13 mouse cellular contexts compared by ENCODE assay signal in genomic region chr4:103011823-103012222, GRCm38 (mm10). TPM values are rescaled to one million over a fixed set of nuclear protein-coding genes. Genes with fewer than 3 reads are reported as not detected.
A peak's percentile ranks its signal among the peaks of the same experiment; 100 is the strongest.
DNase-seq lines count a peak whose midpoint lies in the region; ATAC-seq and TF ChIP-seq lines count a peak whose summit lies in the region.
"Had no signal": no experiment of that assay in that cellular context is flagged by ENCODE, and none has a peak within 500 bp of the region (broad histone marks: within the 10 kb centered on the region; RNA-seq: fewer than 3 reads in every experiment).

No protein-coding gene starts in this region.

- H3K4me3 ChIP-seq in forebrain, embryonic 13.5 days = no peak overlapping the region
- H3K4me3 ChIP-seq in forebrain, embryonic 10.5 days = no peak overlapping the region
- H3K4me3 ChIP-seq in neural tube, embryonic 13.5 days = no peak overlapping the region
- no peak overlapping the region for H3K4me3 ChIP-seq in hindbrain, embryonic 16.5 days (ENCODE audit: low read length)
- no peak overlapping the region for H3K4me3 ChIP-seq in lung, postnatal 0 days (ENCODE audit: low read depth, low read length)

- H3K36me3 ChIP-seq in forebrain, embryonic 13.5 days (ENCODE audit: poor library complexity, severe bottlenecking) = no peaks in the 10 kb centered on the region
- H3K36me3 ChIP-seq in forebrain, embryonic 10.5 days (replicated peaks) = no peaks in the 10 kb centered on the region
- H3K36me3 ChIP-seq in neural tube, embryonic 13.5 days = no peaks in the 10 kb centered on the region
- H3K36me3 ChIP-seq in hindbrain, embryonic 16.5 days (ENCODE audit: control insufficient read depth, insufficient read depth, low read length) = no peaks in the 10 kb centered on the region
- no peaks in the 10 kb centered on the region for H3K36me3 ChIP-seq in lung, postnatal 0 days (ENCODE audit: insufficient read depth, low read length)

- H3K9ac ChIP-seq in forebrain, embryonic 13.5 days = no peak overlapping the region
- no peak overlapping the region for H3K9ac ChIP-seq in neural tube, embryonic 13.5 days
- 0 out of 2 replicates have a peak overlapping the region, but pooled peaks have one; percentile 28 for H3K9ac ChIP-seq in hindbrain, embryonic 16.5 days (ENCODE audit: low read depth, low read length)
- no peak overlapping the region for H3K9ac ChIP-seq in lung, postnatal 0 days (replicated peaks; ENCODE audit: low read depth)

- no peaks in the 10 kb centered on the region for H3K9me3 ChIP-seq in forebrain, embryonic 13.5 days (replicated peaks)
- H3K9me3 ChIP-seq in forebrain, embryonic 10.5 days = no peaks in the 10 kb centered on the region
- no peaks in the 10 kb centered on the region for H3K9me3 ChIP-seq in neural tube, embryonic 13.5 days
- H3K9me3 ChIP-seq in hindbrain, embryonic 16.5 days (ENCODE audit: control insufficient read depth, low read length) = no peaks in the 10 kb centered on the region
- H3K9me3 ChIP-seq in lung, postnatal 0 days (ENCODE audit: low read length) = no peaks in the 10 kb centered on the region

- peak overlapping the region; percentile 40; the same call in 1 of the 2 replicates for H3K27ac ChIP-seq in forebrain, embryonic 13.5 days
- no peak overlapping the region for H3K27ac ChIP-seq in forebrain, embryonic 10.5 days
- H3K27ac ChIP-seq in neural tube, embryonic 13.5 days (replicated peaks) = 0 out of 2 replicates have a peak overlapping the region, but pooled peaks have one; percentile 53
- peak overlapping the region; percentile 16; the same call in 1 of the 2 replicates for H3K27ac ChIP-seq in hindbrain, embryonic 16.5 days (ENCODE audit: low read depth, low read length)
- no peak overlapping the region for H3K27ac ChIP-seq in lung, postnatal 0 days (ENCODE audit: low read length)

- peaks cover 21% of the 10 kb centered on the region for H3K4me1 ChIP-seq in forebrain, embryonic 13.5 days
- H3K4me1 ChIP-seq in forebrain, embryonic 10.5 days = peaks cover 32% of the 10 kb centered on the region
- H3K4me1 ChIP-seq in neural tube, embryonic 13.5 days (replicated peaks) = peaks cover 23% of the 10 kb centered on the region
- H3K4me1 ChIP-seq in hindbrain, embryonic 16.5 days (ENCODE audit: control insufficient read depth, insufficient read depth, low read depth, low read length) = peaks cover 8% of the 10 kb centered on the region
- H3K4me1 ChIP-seq in lung, postnatal 0 days (ENCODE audit: insufficient read depth, low read depth, low read length) = no peaks in the 10 kb centered on the region

- no peaks in the 10 kb centered on the region for H3K27me3 ChIP-seq in forebrain, embryonic 13.5 days
- no peaks in the 10 kb centered on the region for H3K27me3 ChIP-seq in forebrain, embryonic 10.5 days (ENCODE audit: poor library complexity, severe bottlenecking)
- no peaks in the 10 kb centered on the region for H3K27me3 ChIP-seq in neural tube, embryonic 13.5 days
- no peaks in the 10 kb centered on the region for H3K27me3 ChIP-seq in hindbrain, embryonic 16.5 days (replicated peaks; ENCODE audit: control insufficient read depth, insufficient read depth, low read length)
- H3K27me3 ChIP-seq in lung, postnatal 0 days (replicated peaks; ENCODE audit: insufficient read depth, low read length) = no peaks in the 10 kb centered on the region

- no peak for DNase-seq in forebrain, embryonic 10.5 days (ENCODE audit: extremely low spot score, low spot score)
- DNase-seq in neural tube, embryonic 10.5 days (ENCODE audit: extremely low spot score, low spot score) = no peak
- peak; percentile 72 for DNase-seq in thymus, postnatal 14 days
- DNase-seq in frontal cortex, postnatal 25 days (ENCODE audit: low spot score in 2 of 2) = no peak
- no peak for DNase-seq in lung, postnatal 0 days (ENCODE audit: low spot score)
- DNase-seq: cerebellum, adult 11-12 months; liver; lung, postnatal 36 days had no signal

- H3K4me2 ChIP-seq in forebrain, embryonic 13.5 days = no peak overlapping the region
- H3K4me2 ChIP-seq in neural tube, embryonic 13.5 days = 0 out of 2 replicates have a peak overlapping the region, but pooled peaks have one; percentile 13
- H3K4me2 ChIP-seq in hindbrain, embryonic 16.5 days (ENCODE audit: low read length) = peak overlapping the region; percentile 32; the same call in 1 of the 2 replicates
- no peak overlapping the region for H3K4me2 ChIP-seq in lung, postnatal 0 days (replicated peaks; ENCODE audit: low read depth, low read length)

- no peak for TF ChIP-seq CTCF in lung, postnatal 0 days (IDR thresholded peaks at IDR 0.05)

- 36% methylated on average over 7 of the region's 7 CpGs for WGBS in forebrain, embryonic 13.5 days
- WGBS in forebrain, embryonic 10.5 days = 46% methylated on average over 7 of the region's 7 CpGs
- 35% methylated on average over 7 of the region's 7 CpGs for WGBS in neural tube, embryonic 13.5 days
- 31% methylated on average over 7 of the region's 7 CpGs for WGBS in hindbrain, embryonic 16.5 days
- WGBS in lung, postnatal 0 days = 28% methylated on average over 7 of the region's 7 CpGs

- no peak for TF ChIP-seq EP300 in lung, postnatal 0 days (IDR thresholded peaks at IDR 0.05)

- peak; percentile 78; the same call in 1 of the 2 replicates for ATAC-seq in forebrain, embryonic 13.5 days
- ATAC-seq in neural tube, embryonic 13.5 days (ENCODE audit: low read depth) = no peak; the same call in 1 of the 2 replicates
- peak; percentile 88 for ATAC-seq in hindbrain, embryonic 16.5 days
- no peak for ATAC-seq in lung, postnatal 0 days

RNA-seq across cellular contexts. Expression of gene Insl5, which starts 14.8 kb away (rescaled TPM):
- polyA plus RNA-seq in forebrain, embryonic 13.5 days (2015; fragmentation: Nextera tagmentation; extraction: Ambion mirVana) = 0.43 TPM in 1 of 2 replicates, not detected in the other
- polyA plus RNA-seq in forebrain, embryonic 10.5 days (2016; fragmentation: Nextera tagmentation; extraction: Ambion mirVana) = not detected in 2 replicates
- 0.49 TPM in 1 of 2 replicates, not detected in the other for polyA plus RNA-seq in neural tube, embryonic 13.5 days (2015; fragmentation: Nextera tagmentation; extraction: Ambion mirVana)
- 0.32 and 0.69 TPM in 2 replicates for polyA plus RNA-seq in hindbrain, embryonic 16.5 days (2015; fragmentation: Nextera tagmentation; extraction: Ambion mirVana)
- polyA plus RNA-seq in lung, postnatal 0 days (2015; fragmentation: Nextera tagmentation; extraction: Ambion mirVana) = not detected in 2 replicates
- polyA plus RNA-seq: gonadal fat pad, adult 2 months; spleen, adult 2 months had no signal

RNA-seq across cellular contexts. Expression of gene Tctex1d1, which starts 33.4 kb away (rescaled TPM):
- 0.56 and 1.9 TPM in 2 replicates for polyA plus RNA-seq in forebrain, embryonic 13.5 days (2015; fragmentation: Nextera tagmentation; extraction: Ambion mirVana)
- 0.31 and 0.36 TPM in 2 replicates for polyA plus RNA-seq in forebrain, embryonic 10.5 days (2016; fragmentation: Nextera tagmentation; extraction: Ambion mirVana)
- polyA plus RNA-seq in neural tube, embryonic 13.5 days (2015; fragmentation: Nextera tagmentation; extraction: Ambion mirVana) = 0.91 and 1.9 TPM in 2 replicates
- 2.8 and 3.3 TPM in 2 replicates for polyA plus RNA-seq in hindbrain, embryonic 16.5 days (2015; fragmentation: Nextera tagmentation; extraction: Ambion mirVana)
- 0.31 and 0.61 TPM in 2 replicates for polyA plus RNA-seq in lung, postnatal 0 days (2015; fragmentation: Nextera tagmentation; extraction: Ambion mirVana)
- polyA plus RNA-seq: spleen, adult 2 months had no signal

Comparison
In these comparisons a context has a peak if more than half of its experiments do, and no peak if none do; other contexts are left out.
1. H3K27ac ChIP-seq: peak in forebrain, embryonic 13.5 days (single experiment), neural tube, embryonic 13.5 days (single experiment) and hindbrain, embryonic 16.5 days (single experiment); none in forebrain, embryonic 10.5 days (single experiment) and lung, postnatal 0 days (single experiment).
2. ATAC-seq: peak in forebrain, embryonic 13.5 days (single experiment) and hindbrain, embryonic 16.5 days (single experiment); none in neural tube, embryonic 13.5 days (single experiment) and lung, postnatal 0 days (single experiment).
3. H3K4me2 ChIP-seq: peak in neural tube, embryonic 13.5 days (single experiment) and hindbrain, embryonic 16.5 days (single experiment); none in forebrain, embryonic 13.5 days (single experiment) and lung, postnatal 0 days (single experiment).